Mouse (Mus musculus): ENCODE data around the gene Pla2g3. TPM values are rescaled to one million over a fixed set of nuclear protein-coding genes. Genes with fewer than 3 reads are reported as not detected.

Gene Pla2g3
- polyA plus RNA-seq, 1 experiment from 2014 or later = 1.4 TPM

DNA sequence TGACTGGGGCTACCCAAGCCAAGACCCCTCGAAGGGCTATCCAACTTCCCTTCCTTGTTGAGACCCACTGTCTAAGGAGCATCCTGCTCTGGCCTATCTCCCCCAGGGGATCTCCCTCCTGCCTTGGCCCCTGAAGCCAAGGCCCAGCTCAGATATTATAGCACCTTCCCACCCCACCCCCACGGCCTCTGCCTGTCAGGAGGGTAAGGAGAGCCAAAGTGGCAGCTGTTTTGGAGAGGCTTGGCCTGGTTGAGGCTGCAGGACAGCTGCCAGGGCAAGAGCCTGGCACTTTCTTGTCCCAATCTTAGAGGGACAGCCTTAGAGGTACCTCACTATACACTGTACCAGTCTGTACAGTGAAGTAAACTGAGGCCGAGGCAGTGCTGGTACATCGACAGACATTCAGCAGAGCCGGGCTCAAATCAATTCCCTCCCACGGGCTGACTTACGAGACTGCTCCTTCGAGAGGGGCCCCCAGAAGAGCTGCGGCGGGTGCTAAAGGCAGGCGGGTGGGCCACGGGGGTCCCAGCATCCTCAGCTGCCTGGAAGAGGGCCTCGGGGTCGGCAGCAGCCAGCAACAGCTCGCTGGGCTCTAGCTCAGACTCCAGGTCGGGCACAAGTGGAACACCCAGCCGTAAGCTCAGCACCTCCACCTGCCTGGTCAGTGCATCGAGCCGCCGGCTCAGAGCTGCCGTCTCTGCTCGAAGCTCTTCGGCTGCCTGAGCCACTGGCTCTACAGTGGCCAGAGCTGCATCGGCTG, 39.1 kb downstream of the Pla2g3 start:
- Histone ChIP-seq H3K9me3 (no peaks in the 10 kb centered on the region), H3K4me1 (0 out of 2 replicates have a peak, but pooled peaks cover 3% of the 10 kb centered on the region), H3K36me3 (replicated peaks) (peaks cover 100% of the 10 kb centered on the region), H3K27ac (no peak overlapping the region), H3K27me3 (ENCODE audit: poor library complexity, severe bottlenecking) (no peaks in the 10 kb centered on the region), H3K4me3 (no peak overlapping the region)
- WGBS = 92% methylated on average over 24 of the region's 24 CpGs
- DNase-seq (ENCODE audit: extremely low spot score, low spot score) = no peak

DNA sequence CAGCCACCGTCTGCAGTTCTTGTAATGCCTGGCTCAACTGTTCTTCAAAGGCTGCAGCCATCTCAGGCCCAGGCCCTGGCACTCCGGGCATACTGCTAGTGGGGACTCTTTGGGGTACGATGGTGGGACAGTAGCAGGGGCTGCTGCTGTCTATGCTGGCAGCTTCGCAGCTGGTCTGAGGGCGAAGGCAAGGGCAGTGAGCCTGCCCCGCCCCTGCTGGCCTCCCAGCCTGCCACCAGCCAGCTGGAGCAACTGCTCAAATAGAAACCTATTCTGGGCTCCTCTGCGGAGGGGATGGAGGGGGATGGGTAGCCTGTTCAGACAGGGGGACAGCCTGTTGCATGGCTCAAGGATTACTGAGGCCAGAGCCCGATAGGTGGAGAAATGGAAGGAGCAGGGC, 39.7 kb downstream of the Pla2g3 start:
- WGBS = 86% methylated on average over 8 of the region's 8 CpGs
- Histone ChIP-seq H3K9me3 (no peaks in the 10 kb centered on the region), H3K4me3 (no peak overlapping the region), H3K27ac (no peak overlapping the region), H3K4me1 (0 out of 2 replicates have a peak, but pooled peaks cover 3% of the 10 kb centered on the region), H3K36me3 (replicated peaks) (peaks cover 100% of the 10 kb centered on the region), H3K27me3 (ENCODE audit: poor library complexity, severe bottlenecking) (no peaks in the 10 kb centered on the region)
- no peak for DNase-seq (ENCODE audit: extremely low spot score, low spot score)

DNA sequence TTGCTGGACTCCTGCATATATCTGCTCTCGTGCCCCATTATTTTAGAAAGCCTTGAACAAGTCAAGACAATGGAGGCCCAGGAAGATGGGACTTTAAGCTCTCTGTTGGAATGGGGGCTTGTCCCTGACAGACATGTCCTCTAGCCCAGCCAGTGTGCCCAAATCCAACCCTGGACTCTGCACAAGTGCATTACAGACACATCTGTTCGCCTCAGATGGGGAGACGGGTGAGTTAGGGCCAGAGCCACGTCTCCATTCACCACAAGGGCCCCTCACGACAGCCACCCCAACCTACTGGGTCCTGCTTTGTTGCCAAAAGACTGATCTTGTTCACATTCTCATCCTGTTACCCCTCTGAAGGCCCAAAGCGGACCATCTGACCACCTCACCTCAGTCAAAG, 40.1 kb downstream of the Pla2g3 start:
- Histone ChIP-seq H3K9me3 (no peaks in the 10 kb centered on the region), H3K4me3 (no peak overlapping the region), H3K27me3 (ENCODE audit: poor library complexity, severe bottlenecking) (no peaks in the 10 kb centered on the region), H3K36me3 (replicated peaks) (peaks cover 100% of the 10 kb centered on the region), H3K27ac (no peak overlapping the region), H3K4me1 (0 out of 2 replicates have a peak, but pooled peaks cover 3% of the 10 kb centered on the region)
- WGBS = 90% methylated on average over 6 of the region's 6 CpGs
- DNase-seq (ENCODE audit: extremely low spot score, low spot score) = no peak

DNA sequence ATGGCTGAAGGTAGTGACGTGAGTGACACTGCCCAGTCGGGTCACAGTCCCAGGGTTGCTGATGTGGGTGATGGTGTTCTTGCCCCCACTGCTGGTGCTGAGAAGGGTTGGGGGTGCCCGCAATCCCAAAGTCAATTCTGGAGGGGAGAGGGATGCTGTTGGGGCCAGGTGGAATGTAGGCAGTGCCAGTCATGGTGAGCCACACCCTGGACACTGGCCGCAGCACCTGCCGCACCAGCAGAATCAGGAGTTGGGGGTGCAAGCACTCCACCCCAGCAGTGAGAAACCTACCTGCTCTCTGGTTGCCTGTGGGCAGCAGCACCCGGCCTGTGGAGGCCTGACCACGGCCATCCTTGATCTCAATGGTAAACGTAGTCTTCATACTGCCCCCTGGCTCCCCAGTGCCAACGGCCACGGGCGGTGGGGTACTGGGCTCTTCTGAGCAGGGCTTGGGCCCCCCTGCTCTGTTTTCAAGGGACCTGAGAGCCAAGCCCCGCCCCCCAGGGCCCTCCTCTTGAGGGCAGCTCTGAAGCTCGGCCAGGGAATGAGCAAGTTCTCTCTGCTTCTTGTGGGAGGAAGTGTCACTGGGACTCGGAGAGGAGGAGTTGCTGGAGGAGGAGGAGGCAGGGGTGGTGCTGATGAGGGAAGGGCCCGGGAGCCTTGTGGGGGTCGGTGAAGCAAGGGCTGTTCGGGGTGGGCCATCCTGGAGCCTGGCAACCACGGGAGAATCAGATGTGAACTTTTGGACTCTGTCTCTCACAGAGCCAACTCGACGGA, 41.6 kb downstream of the Pla2g3 start:
- Histone ChIP-seq H3K36me3 (replicated peaks) (peaks cover 96% of the 10 kb centered on the region), H3K27me3 (ENCODE audit: poor library complexity, severe bottlenecking) (no peaks in the 10 kb centered on the region), H3K4me1 (peaks cover 6% of the 10 kb centered on the region), H3K4me3 (no peak overlapping the region), H3K27ac (no peak overlapping the region), H3K9me3 (no peaks in the 10 kb centered on the region)
- WGBS = 86% methylated on average over 20 of the region's 20 CpGs
- DNase-seq (ENCODE audit: extremely low spot score, low spot score) = no peak

DNA sequence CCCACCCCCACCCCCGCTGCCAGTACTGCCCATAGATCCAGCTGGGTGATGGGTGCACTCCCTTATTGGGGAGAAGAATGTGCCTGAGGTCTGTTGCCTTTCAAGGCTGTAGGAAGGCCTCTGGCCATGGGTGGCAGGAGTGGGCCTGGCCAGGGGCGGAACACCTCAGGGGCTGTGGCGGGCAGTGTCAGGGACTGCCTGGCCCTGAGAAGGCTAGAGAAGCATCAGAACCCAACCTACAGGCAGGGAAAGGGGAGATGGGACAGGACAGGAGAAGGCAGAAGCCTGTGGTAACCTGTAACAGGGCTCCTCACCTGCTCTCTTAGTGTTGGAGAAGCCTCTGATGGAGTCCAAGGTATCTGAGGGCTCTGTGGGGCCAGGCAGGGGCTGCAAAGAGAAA, 42.6 kb downstream of the Pla2g3 start:
- no peaks in the 10 kb centered on the region for H3K27me3 ChIP-seq (ENCODE audit: poor library complexity, severe bottlenecking)
- no peaks in the 10 kb centered on the region for H3K9me3 ChIP-seq
- no peak overlapping the region for H3K4me3 ChIP-seq
- no peak for DNase-seq (ENCODE audit: extremely low spot score, low spot score)
- H3K4me1 ChIP-seq = peaks cover 17% of the 10 kb centered on the region
- H3K27ac ChIP-seq = no peak overlapping the region
- 93% methylated on average over 3 of the region's 3 CpGs for WGBS
- H3K36me3 ChIP-seq (replicated peaks) = peaks cover 85% of the 10 kb centered on the region

DNA sequence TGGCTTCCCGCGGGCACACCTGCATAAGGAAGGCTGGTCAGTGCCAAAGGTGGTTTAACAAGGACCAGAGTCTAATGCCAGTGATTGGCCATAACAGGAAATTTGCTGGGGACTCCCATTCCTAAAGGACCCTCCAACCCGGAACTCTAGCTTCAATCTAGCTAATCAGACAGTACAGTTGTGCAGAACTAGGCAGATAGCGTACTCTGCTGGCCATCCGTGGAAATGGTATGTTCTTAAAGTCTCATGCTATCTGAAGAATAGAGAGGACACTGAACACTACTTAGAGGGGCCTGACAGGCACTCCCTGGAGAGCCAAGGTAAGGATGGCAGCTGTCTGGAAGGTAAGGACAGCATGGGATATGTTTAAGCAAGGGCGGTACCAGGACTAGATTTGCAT, 43.5 kb downstream of the Pla2g3 start:
- H3K27me3 ChIP-seq (ENCODE audit: poor library complexity, severe bottlenecking) = no peaks in the 10 kb centered on the region
- no peak for DNase-seq (ENCODE audit: extremely low spot score, low spot score)
- H3K27ac ChIP-seq = no peak overlapping the region
- H3K9me3 ChIP-seq = no peaks in the 10 kb centered on the region
- peaks cover 77% of the 10 kb centered on the region for H3K36me3 ChIP-seq (replicated peaks)
- peaks cover 26% of the 10 kb centered on the region for H3K4me1 ChIP-seq
- no peak overlapping the region for H3K4me3 ChIP-seq
- WGBS = 81% methylated on average over 6 of the region's 6 CpGs

DNA sequence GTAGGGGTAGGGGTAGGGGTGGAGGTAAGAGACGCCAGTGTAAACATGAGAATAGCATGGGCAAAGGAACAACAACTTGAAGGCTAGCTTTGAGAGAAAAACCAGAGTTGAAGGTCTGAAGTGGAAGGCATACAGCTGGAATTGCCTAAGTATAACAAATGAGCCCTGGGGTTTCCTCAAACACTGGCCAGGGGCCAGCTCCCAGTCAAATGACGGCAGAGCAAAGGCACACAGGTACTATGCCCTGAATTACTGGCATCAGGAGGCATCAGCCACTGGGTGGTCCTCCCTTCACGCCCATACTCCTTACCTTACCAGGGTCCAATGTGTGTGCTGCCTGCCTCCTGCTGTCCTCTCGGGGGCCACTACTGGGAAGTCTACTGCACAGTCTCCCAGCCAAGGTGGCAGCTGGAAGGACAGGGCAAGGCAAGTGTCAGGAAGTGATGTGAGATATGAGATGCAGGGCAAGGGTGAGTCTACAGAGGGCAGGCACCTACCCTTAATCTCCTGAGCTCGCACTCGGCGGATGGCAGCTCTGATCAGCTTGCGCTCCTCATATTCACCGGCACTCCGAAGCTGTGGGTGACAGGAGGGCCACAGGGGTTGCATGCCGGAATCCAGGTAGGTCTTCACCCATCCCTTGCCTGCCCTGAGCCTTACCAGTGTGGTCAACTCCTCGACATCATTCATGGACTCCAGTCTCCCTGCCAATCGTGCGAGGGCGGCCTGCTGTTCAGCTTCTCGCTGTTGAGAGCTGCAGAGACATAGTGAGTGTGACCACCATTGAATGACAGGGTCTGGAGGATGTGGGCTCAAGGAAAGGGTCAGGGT, 44.2 kb downstream of the Pla2g3 start:
- no peaks in the 10 kb centered on the region for H3K9me3 ChIP-seq
- H3K4me1 ChIP-seq = peaks cover 32% of the 10 kb centered on the region
- no peak for DNase-seq (ENCODE audit: extremely low spot score, low spot score)
- H3K27me3 ChIP-seq (ENCODE audit: poor library complexity, severe bottlenecking) = no peaks in the 10 kb centered on the region
- peaks cover 75% of the 10 kb centered on the region for H3K36me3 ChIP-seq (replicated peaks)
- no peak overlapping the region for H3K27ac ChIP-seq
- 93% methylated on average over 16 of the region's 16 CpGs for WGBS
- H3K4me3 ChIP-seq = no peak overlapping the region

DNA sequence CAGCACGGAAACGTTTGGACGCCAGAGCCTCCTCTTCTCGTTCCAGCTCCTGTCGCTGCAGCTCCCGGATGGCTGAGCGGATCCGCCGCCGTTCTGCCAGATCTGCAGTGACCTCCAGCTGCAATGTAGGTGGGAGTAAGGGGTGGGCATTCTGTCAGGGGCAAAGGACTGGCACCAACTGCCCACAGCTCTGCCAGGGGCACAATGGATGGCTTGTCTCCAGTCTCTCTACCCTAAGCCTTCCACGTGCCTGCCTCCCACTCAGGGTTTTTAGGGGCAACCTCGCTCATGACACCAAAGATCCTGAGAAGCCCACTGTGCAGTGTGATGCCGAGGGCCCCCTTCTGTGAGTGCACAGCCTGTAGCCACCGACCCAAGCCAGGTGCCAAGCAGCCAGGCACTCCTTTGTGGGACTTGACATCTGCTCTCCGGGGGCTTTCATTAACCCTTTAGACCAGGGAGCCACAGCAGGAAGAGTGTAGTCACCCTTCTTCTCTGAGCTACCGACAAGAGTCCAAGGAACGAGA, 45.4 kb downstream of the Pla2g3 start:
- no peak for DNase-seq (ENCODE audit: extremely low spot score, low spot score)
- H3K27me3 ChIP-seq (ENCODE audit: poor library complexity, severe bottlenecking) = no peaks in the 10 kb centered on the region
- H3K9me3 ChIP-seq = no peaks in the 10 kb centered on the region
- 90% methylated on average over 17 of the region's 17 CpGs for WGBS
- peaks cover 64% of the 10 kb centered on the region for H3K36me3 ChIP-seq (replicated peaks)
- no peak overlapping the region for H3K4me3 ChIP-seq
- H3K27ac ChIP-seq = no peak overlapping the region
- H3K4me1 ChIP-seq = peaks cover 39% of the 10 kb centered on the region

DNA sequence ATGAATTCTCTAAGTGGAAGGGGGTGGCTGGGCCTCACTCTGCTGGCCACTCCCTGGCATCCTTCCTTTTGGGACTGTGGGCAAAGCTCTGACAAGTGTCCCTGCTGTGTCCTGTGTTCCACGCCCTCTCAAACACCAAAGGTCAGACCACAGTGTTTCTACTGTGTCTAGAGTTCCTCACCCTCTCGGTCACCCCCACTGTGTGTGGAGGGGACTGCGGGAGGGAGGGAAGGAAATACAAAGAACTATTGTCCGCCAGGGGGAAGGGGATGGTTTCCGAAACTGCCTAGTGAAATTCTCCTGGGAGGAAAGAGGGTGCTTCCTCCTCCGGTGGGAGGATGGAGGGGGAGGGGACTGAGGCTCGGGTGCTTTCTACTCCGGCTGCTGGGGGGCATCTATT, 46.9 kb downstream of the Pla2g3 start:
- H3K4me3 ChIP-seq = peak overlapping the region; percentile 62
- no peak for DNase-seq (ENCODE audit: extremely low spot score, low spot score)
- peaks cover 48% of the 10 kb centered on the region for H3K4me1 ChIP-seq
- no peaks in the 10 kb centered on the region for H3K9me3 ChIP-seq
- WGBS = 8% methylated on average over 8 of the region's 8 CpGs
- peak overlapping the region; percentile 86 for H3K27ac ChIP-seq
- H3K27me3 ChIP-seq (ENCODE audit: poor library complexity, severe bottlenecking) = no peaks in the 10 kb centered on the region
- peaks cover 49% of the 10 kb centered on the region for H3K36me3 ChIP-seq (replicated peaks)

DNA sequence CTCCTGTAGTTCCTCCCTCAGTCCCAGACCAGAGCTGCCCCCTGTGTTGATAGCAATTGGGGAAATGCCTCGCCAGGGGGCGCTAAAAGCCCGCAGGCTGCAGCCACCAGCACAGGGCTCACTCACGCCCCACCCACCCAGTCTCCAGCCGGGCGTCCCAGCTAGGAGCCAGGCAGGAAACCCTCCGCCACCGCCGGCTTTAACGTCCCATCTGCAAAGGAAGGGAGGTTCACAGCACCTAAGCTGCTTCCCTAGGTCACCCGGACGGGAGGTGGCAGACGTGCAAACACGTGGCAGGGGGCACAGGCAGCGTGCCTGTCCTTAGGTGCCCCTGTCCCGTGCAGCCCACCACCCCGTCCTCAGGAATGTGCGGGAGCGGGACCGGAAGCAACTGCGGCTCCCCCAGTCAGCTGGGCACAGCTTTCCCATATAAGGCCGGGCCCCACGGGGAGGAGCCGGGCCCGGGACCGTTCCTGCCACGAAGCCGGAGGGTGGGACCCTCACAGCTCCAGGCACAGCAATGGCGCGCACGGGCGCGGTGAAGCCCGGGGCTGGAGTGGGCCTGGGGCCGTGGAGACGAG, 47.4 kb downstream of the Pla2g3 start:
- Histone ChIP-seq H3K9me3 (no peaks in the 10 kb centered on the region), H3K4me1 (peaks cover 48% of the 10 kb centered on the region), H3K4me3 (peak overlapping the region; percentile 62), H3K36me3 (replicated peaks) (peaks cover 44% of the 10 kb centered on the region), H3K27ac (peak overlapping the region; percentile 86), H3K27me3 (ENCODE audit: poor library complexity, severe bottlenecking) (no peaks in the 10 kb centered on the region)
- WGBS = under 1% methylated on average over 36 of the region's 36 CpGs
- DNase-seq (ENCODE audit: extremely low spot score, low spot score) = peak; percentile 92

DNA sequence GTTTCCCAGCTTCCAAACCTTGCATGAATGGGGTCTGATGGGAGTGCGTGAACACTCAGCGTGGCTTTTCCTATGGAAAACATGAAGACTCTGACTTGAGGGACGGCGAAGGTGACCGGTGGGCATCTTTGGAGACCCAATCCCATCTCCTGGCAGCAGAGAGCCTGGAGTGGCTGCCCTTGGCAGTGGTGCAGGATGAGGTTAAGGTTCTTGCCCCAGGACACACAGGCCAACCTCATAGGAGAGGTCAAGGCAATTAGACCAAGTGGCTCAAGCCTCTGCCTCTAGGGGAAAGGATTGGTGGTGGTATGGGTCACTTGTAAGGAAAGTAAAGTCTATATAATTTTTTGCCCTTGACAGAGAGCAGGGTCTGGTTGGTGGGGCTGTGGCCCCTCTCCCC, 48.0 kb downstream of the Pla2g3 start:
- WGBS = 54% methylated on average over 5 of the region's 5 CpGs
- Histone ChIP-seq H3K9me3 (no peaks in the 10 kb centered on the region), H3K4me3 (peak overlapping the region; percentile 62), H3K4me1 (peaks cover 48% of the 10 kb centered on the region), H3K27me3 (ENCODE audit: poor library complexity, severe bottlenecking) (no peaks in the 10 kb centered on the region), H3K27ac (peak overlapping the region; percentile 86), H3K36me3 (replicated peaks) (peaks cover 38% of the 10 kb centered on the region)
- DNase-seq (ENCODE audit: extremely low spot score, low spot score) = no peak

DNA sequence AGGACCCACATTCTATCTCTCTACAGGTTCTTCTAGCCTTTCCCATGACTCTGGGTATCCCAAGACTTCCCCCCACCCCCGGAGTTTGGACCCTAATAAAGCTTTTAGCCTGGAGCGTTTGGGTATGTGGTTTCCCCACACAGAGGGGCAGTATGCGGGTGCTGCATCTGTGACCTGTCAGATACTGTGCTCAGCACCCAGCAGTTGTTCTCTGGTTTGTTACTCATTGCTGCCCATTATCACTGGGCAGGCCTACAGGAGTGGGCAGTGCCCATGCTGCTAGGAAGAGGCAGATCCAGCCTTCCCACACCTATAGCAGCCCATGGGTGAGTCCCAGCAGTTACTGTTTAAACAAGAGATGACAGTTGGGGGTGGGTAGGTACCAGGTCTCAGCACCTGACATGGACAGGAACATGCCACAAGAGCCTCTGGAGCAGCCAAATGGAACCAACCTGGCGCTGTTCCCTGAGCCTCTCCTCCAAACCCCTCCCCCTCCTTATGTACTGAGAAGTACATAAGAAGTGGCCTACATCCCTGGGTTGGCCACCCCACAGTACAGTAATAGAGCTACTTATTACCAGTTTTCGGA, 48.8 kb downstream of the Pla2g3 start:
- peaks cover 48% of the 10 kb centered on the region for H3K4me1 ChIP-seq
- peak overlapping the region; percentile 62; the same call in 1 of the 2 replicates for H3K4me3 ChIP-seq
- 0 out of 2 replicates have a peak overlapping the region, but pooled peaks have one; percentile 12 for H3K27ac ChIP-seq
- no peaks in the 10 kb centered on the region for H3K27me3 ChIP-seq (ENCODE audit: poor library complexity, severe bottlenecking)
- H3K36me3 ChIP-seq (replicated peaks) = peaks cover 30% of the 10 kb centered on the region
- no peaks in the 10 kb centered on the region for H3K9me3 ChIP-seq
- DNase-seq (ENCODE audit: extremely low spot score, low spot score) = no peak
- WGBS = 90% methylated on average over 5 of the region's 5 CpGs
